Mouse (Mus musculus) intestine, embryonic 16.5 days (tissue): ENCODE results near the gene Uqcc2. TPM values are rescaled to one million over a fixed set of nuclear protein-coding genes. Genes with fewer than 3 reads are reported as not detected.

Experiments
- ATAC-seq: fragments of 200-750 bp; cut with Nextera tagmentation; 2 replicates; pipeline ENCODE4 v1.8.0; 2017; ENCODE audit warnings: moderate TSS enrichment, moderate library complexity
- H3K27ac ChIP-seq: fragments of 300-500 bp; sonication (generic); 2 replicates; pipeline ENCODE4 v1.5.1; 2014; ENCODE audit warnings: mild to moderate bottlenecking, low read length
- H3K27me3 ChIP-seq: fragments of 300-500 bp; sonication (generic); replicated peaks from 2 replicates; pipeline ENCODE4 v1.6.1; 2014; ENCODE audit warnings: low read length, control low read depth, mixed read lengths; ENCODE audit not compliant: control insufficient read depth, insufficient read depth
- H3K36me3 ChIP-seq: fragments of 300-500 bp; sonication (generic); 2 replicates; pipeline ENCODE4 v1.6.1; 2014; ENCODE audit warnings: low read length, control low read depth; ENCODE audit not compliant: control insufficient read depth, insufficient read depth
- H3K4me1 ChIP-seq: fragments of 300-500 bp; sonication (generic); 2 replicates; pipeline ENCODE4 v1.6.1; 2014; ENCODE audit warnings: low read length, control low read depth, mixed read lengths; ENCODE audit not compliant: control insufficient read depth, insufficient read depth
- H3K4me2 ChIP-seq: fragments of 300-500 bp; sonication (generic); 2 replicates; pipeline ENCODE4 v1.6.1; 2014; ENCODE audit warnings: low read depth, low read length, control low read depth
- H3K4me3 ChIP-seq: fragments of 300-500 bp; sonication (generic); 2 replicates; pipeline ENCODE4 v1.5.1; 2014; ENCODE audit warnings: mild to moderate bottlenecking, low read length
- H3K9ac ChIP-seq: fragments of 300-500 bp; sonication (generic); 2 replicates; pipeline ENCODE4 v1.6.1; 2014; ENCODE audit warnings: low read depth, low read length
- H3K9me3 ChIP-seq: fragments of 300-500 bp; sonication (generic); 2 replicates; pipeline ENCODE4 v1.6.1; 2016; ENCODE audit warnings: low read length, control low read depth; ENCODE audit not compliant: control insufficient read depth
- WGBS: fragments of 180-500 bp; shearing (Covaris S2); extraction: QIAGEN DNeasy Blood & Tissue Kit; methylation state at CpG from one replicate; pipeline ENCODE4 v1.1.7; 2014; 5-methylcytosine and 5-hydroxymethylcytosine counted together
- polyA plus RNA-seq: library from polyadenylated mRNA; unstranded; fragments of >200 nt; fragmentation: Nextera tagmentation; extraction: Ambion mirVana; gene quantifications from 2 replicates; pipeline ENCODE4 v1.2.1, GENCODE M21; 2015

The Uqcc2 gene
- polyA plus RNA-seq, 1 experiment from 2014 or later = 255 TPM

- Histone ChIP-seq H3K36me3 (no peaks in the 10 kb centered on the region), H3K27me3 (peaks cover 3% of the 10 kb centered on the region; the same call in 1 of the 2 replicates), H3K9me3 (no peaks in the 10 kb centered on the region), H3K4me1 (peaks cover 14% of the 10 kb centered on the region), H3K27ac (no peak overlapping the region), H3K9ac (no peak overlapping the region), H3K4me3 (no peak overlapping the region), H3K4me2 (0 out of 2 replicates have a peak overlapping the region, but pooled peaks have one; percentile 3)
- ATAC-seq = no peak
- 5% methylated on average over 8 of the region's 8 CpGs for WGBS
These were observed 12.7 kb upstream of the Uqcc2 start for GRCm38 (mm10) chr17:27146323-27146923.

GRCm38 (mm10) chr17:27144152-27144551 lies 10.4 kb upstream of the Uqcc2 start:
- H3K4me3 ChIP-seq = no peak overlapping the region
- H3K27me3 ChIP-seq = peaks cover 3% of the 10 kb centered on the region; the same call in 1 of the 2 replicates
- H3K36me3 ChIP-seq = no peaks in the 10 kb centered on the region
- no peak overlapping the region for H3K9ac ChIP-seq
- H3K9me3 ChIP-seq = no peaks in the 10 kb centered on the region
- no peak for ATAC-seq
- H3K27ac ChIP-seq = no peak overlapping the region
- peaks cover 16% of the 10 kb centered on the region for H3K4me1 ChIP-seq
- WGBS = 63% methylated on average over 4 of the region's 4 CpGs
- no peak overlapping the region for H3K4me2 ChIP-seq

GRCm38 (mm10) chr17:27141971-27142450 lies 8.3 kb upstream of the Uqcc2 start:
- WGBS = 25% methylated on average over 10 of the region's 10 CpGs
- Histone ChIP-seq H3K4me2 (peak overlapping the region; percentile 30), H3K4me1 (peaks cover 16% of the 10 kb centered on the region), H3K27me3 (peaks cover 3% of the 10 kb centered on the region; the same call in 1 of the 2 replicates), H3K36me3 (no peaks in the 10 kb centered on the region), H3K27ac (0 out of 2 replicates have a peak overlapping the region, but pooled peaks have one; percentile 28), H3K9me3 (no peaks in the 10 kb centered on the region), H3K9ac (0 out of 2 replicates have a peak overlapping the region, but pooled peaks have one; percentile 24), H3K4me3 (no peak overlapping the region)
- ATAC-seq = peak; percentile 64; the same call in 1 of the 2 replicates

GRCm38 (mm10) chr17:27140262-27140661 lies 6.5 kb upstream of the Uqcc2 start:
- H3K36me3 ChIP-seq = no peaks in the 10 kb centered on the region
- H3K4me2 ChIP-seq = no peak overlapping the region
- H3K27me3 ChIP-seq = no peaks in the 10 kb centered on the region; the same call in 1 of the 2 replicates
- no peak for ATAC-seq
- peaks cover 13% of the 10 kb centered on the region for H3K4me1 ChIP-seq
- no peak overlapping the region for H3K27ac ChIP-seq
- no peak overlapping the region for H3K9ac ChIP-seq
- no peaks in the 10 kb centered on the region for H3K9me3 ChIP-seq
- H3K4me3 ChIP-seq = no peak overlapping the region
- whole genome bisulfite sequencing = 49% methylated on average over 9 of the region's 9 CpGs

GRCm38 (mm10) chr17:27139304-27139703 lies 5.6 kb upstream of the Uqcc2 start:
- Histone ChIP-seq H3K4me3 (no peak overlapping the region), H3K9me3 (no peaks in the 10 kb centered on the region), H3K36me3 (no peaks in the 10 kb centered on the region), H3K27ac (no peak overlapping the region), H3K4me2 (no peak overlapping the region), H3K27me3 (no peaks in the 10 kb centered on the region), H3K4me1 (peaks cover 13% of the 10 kb centered on the region), H3K9ac (no peak overlapping the region)
- 51% methylated on average over 7 of the region's 7 CpGs for WGBS
- ATAC-seq = no peak

- ATAC-seq = no peak
- H3K27me3 ChIP-seq = no peaks in the 10 kb centered on the region
- no peak overlapping the region for H3K4me3 ChIP-seq
- no peaks in the 10 kb centered on the region for H3K36me3 ChIP-seq
- no peak overlapping the region for H3K27ac ChIP-seq
- no peak overlapping the region for H3K9ac ChIP-seq
- 74% methylated on average over 9 of the region's 9 CpGs for WGBS
- no peaks in the 10 kb centered on the region for H3K9me3 ChIP-seq
- H3K4me2 ChIP-seq = no peak overlapping the region
- H3K4me1 ChIP-seq = peaks cover 14% of the 10 kb centered on the region
These were observed 4.7 kb upstream of the Uqcc2 start for GRCm38 (mm10) chr17:27138396-27138795.

- Histone ChIP-seq H3K9me3 (no peaks in the 10 kb centered on the region), H3K4me3 (no peak overlapping the region), H3K4me2 (no peak overlapping the region), H3K4me1 (peaks cover 26% of the 10 kb centered on the region), H3K9ac (no peak overlapping the region), H3K27me3 (no peaks in the 10 kb centered on the region), H3K27ac (no peak overlapping the region), H3K36me3 (no peaks in the 10 kb centered on the region)
- ATAC-seq = no peak
- WGBS = 44% methylated on average over 3 of the region's 3 CpGs
These were observed 999 bp upstream of the Uqcc2 start for GRCm38 (mm10) chr17:27134715-27135114.

- H3K4me2 ChIP-seq = peak overlapping the region; percentile 73
- peak overlapping the region; percentile 80 for H3K9ac ChIP-seq
- WGBS = 28% methylated on average over 9 of the region's 9 CpGs
- H3K9me3 ChIP-seq = no peaks in the 10 kb centered on the region
- H3K36me3 ChIP-seq = no peaks in the 10 kb centered on the region
- H3K4me1 ChIP-seq = peaks cover 24% of the 10 kb centered on the region
- no peak overlapping the region for H3K27ac ChIP-seq
- H3K27me3 ChIP-seq = no peaks in the 10 kb centered on the region
- H3K4me3 ChIP-seq = peak overlapping the region; percentile 80
- peak; percentile 43 for ATAC-seq
These were observed 471 bp upstream of the Uqcc2 start for GRCm38 (mm10) chr17:27134187-27134586.

GRCm38 (mm10) chr17:27132238-27132637 lies 1.5 kb downstream of the Uqcc2 start:
- Histone ChIP-seq H3K27ac (no peak overlapping the region), H3K27me3 (no peaks in the 10 kb centered on the region), H3K4me1 (peaks cover 31% of the 10 kb centered on the region), H3K4me2 (no peak overlapping the region), H3K9me3 (no peaks in the 10 kb centered on the region), H3K4me3 (no peak overlapping the region), H3K9ac (no peak overlapping the region), H3K36me3 (no peaks in the 10 kb centered on the region)
- WGBS = 87% methylated on average over 10 of the region's 10 CpGs
- no peak for ATAC-seq
